Mouse (Mus musculus) megakaryocyte, adult 5-6 weeks (primary cell): ENCODE results near the gene Cpt1b. TPM values are rescaled to one million over a fixed set of nuclear protein-coding genes. Genes with fewer than 3 reads are reported as not detected.
A peak's percentile ranks its signal among the peaks of the same experiment; 100 is the strongest.

Experiments
- ATAC-seq: 2 replicates; pipeline ENCODE4 v1.8.0; 2016; ENCODE audit warnings: mild to moderate bottlenecking, inconsistent platforms; ENCODE audit not compliant: poor library complexity, severe bottlenecking
- total RNA-seq, 2 experiments: library from RNA; stranded (forward) in 1 of 2; stranded (reverse) in 1 of 2; fragments of 153-499, 151-499 nt in 1 of 2; fragments of 221-1000, 200-1000 nt in 1 of 2; gene quantifications; 2 replicates each; pipeline versions ENCODE4 v1.2.3 to v1.2.4; 2015 to 2017

Cpt1b gene
- total RNA-seq, 2 experiments from 2014 or later: 0.88 to 1.3 TPM

- no peak for ATAC-seq
Measured at GRCm38 (mm10) chr15:89387127-89387526, 38.5 kb downstream of the Cpt1b start.

- no peak for ATAC-seq
Measured at GRCm38 (mm10) chr15:89384617-89385016, 41.0 kb downstream of the Cpt1b start, which contains the start of gene Klhdc7b. TSS of gene Klhdc7b (plus strand) at chr15:89384917.

GRCm38 (mm10) chr15:89379429-89379828, 46.2 kb downstream of the Cpt1b start:
- no peak for ATAC-seq

GRCm38 (mm10) chr15:89378831-89379401, 46.7 kb downstream of the Cpt1b start, which contains the start of gene Odf3b:
TSS of gene Odf3b (minus strand) at chr15:89379282.
- ATAC-seq: peak; percentile 30

- no peak; the same call in 1 of the 2 replicates for ATAC-seq
Measured at GRCm38 (mm10) chr15:89377938-89378828, 47.5 kb downstream of the Cpt1b start.

- ATAC-seq: no peak
Measured at GRCm38 (mm10) chr15:89377362-89377761, 48.3 kb downstream of the Cpt1b start.

- no peak for ATAC-seq
Measured at GRCm38 (mm10) chr15:89376957-89377356, 48.7 kb downstream of the Cpt1b start, which contains the start of gene Tymp. TSS of gene Tymp (minus strand) at chr15:89377039.

- ATAC-seq: no peak
Measured at GRCm38 (mm10) chr15:89376040-89376439, 49.6 kb downstream of the Cpt1b start.

GRCm38 (mm10) chr15:89374801-89375534, 50.7 kb downstream of the Cpt1b start:
- ATAC-seq: no peak

GRCm38 (mm10) chr15:89374340-89374739, 51.3 kb downstream of the Cpt1b start:
- ATAC-seq: no peak

GRCm38 (mm10) chr15:89373762-89374248, 51.9 kb downstream of the Cpt1b start, which contains the start of gene Sco2:
TSS of gene Sco2 (minus strand) at chr15:89373846.
- peak; percentile 79 for ATAC-seq

GRCm38 (mm10) chr15:89373027-89373761, 52.5 kb downstream of the Cpt1b start:
- peak; percentile 86 for ATAC-seq

- no peak for ATAC-seq
Measured at GRCm38 (mm10) chr15:89372536-89372935, 53.1 kb downstream of the Cpt1b start.

- ATAC-seq: no peak
Measured at GRCm38 (mm10) chr15:89372068-89372467, 53.6 kb downstream of the Cpt1b start.

Other genes with a start within 250 kb of the Cpt1b start
- 95.9 and 101 TPM in 2 replicates for gene Plxnb2, start 245.1 kb downstream of the Cpt1b start, total RNA-seq (2015)
- 111 and 118 TPM in 2 replicates for gene Plxnb2, start 245.1 kb downstream of the Cpt1b start, total RNA-seq (2017)
- 0.71 and 1.4 TPM in 2 replicates for gene Dennd6b, start 229.4 kb downstream of the Cpt1b start, total RNA-seq (2015)
- 0.59 and 0.89 TPM in 2 replicates for gene Dennd6b, start 229.4 kb downstream of the Cpt1b start, total RNA-seq (2017)
- 10.5 and 13.1 TPM in 2 replicates for gene Ppp6r2, start 214.3 kb downstream of the Cpt1b start, total RNA-seq (2015)
- 11.6 and 12.4 TPM in 2 replicates for gene Ppp6r2, start 214.3 kb downstream of the Cpt1b start, total RNA-seq (2017)
- gene Sbf1, start 110.6 kb downstream of the Cpt1b start, total RNA-seq (2015): 109 and 120 TPM in 2 replicates
- 40.6 and 53.5 TPM in 2 replicates for gene Sbf1, start 110.6 kb downstream of the Cpt1b start, total RNA-seq (2017)
- gene Adm2, start 103.1 kb downstream of the Cpt1b start, total RNA-seq (2015): 0.16 TPM in 1 of 2 replicates, not detected in the other
- not detected in 2 replicates for gene Adm2, start 103.1 kb downstream of the Cpt1b start, total RNA-seq (2017)
- not detected in 2 replicates for gene Miox, start 91.5 kb downstream of the Cpt1b start, total RNA-seq (2015)
- 0.99 and 1.0 TPM in 2 replicates for gene Miox, start 91.5 kb downstream of the Cpt1b start, total RNA-seq (2017)
- 31.0 and 31.8 TPM in 2 replicates for gene Lmf2, start 70.2 kb downstream of the Cpt1b start, total RNA-seq (2015)
- 28.7 and 31.6 TPM in 2 replicates for gene Lmf2, start 70.2 kb downstream of the Cpt1b start, total RNA-seq (2017)
- gene Ncaph2, start 70.1 kb downstream of the Cpt1b start, total RNA-seq (2015): 89.5 and 98.1 TPM in 2 replicates
- 86.6 and 92.0 TPM in 2 replicates for gene Ncaph2, start 70.1 kb downstream of the Cpt1b start, total RNA-seq (2017)
- 7.3 and 10.4 TPM in 2 replicates for gene Sco2, start 52.0 kb downstream of the Cpt1b start, total RNA-seq (2015)
- gene Sco2, start 52.0 kb downstream of the Cpt1b start, total RNA-seq (2017): 3.4 and 5.7 TPM in 2 replicates
- gene Tymp, start 48.8 kb downstream of the Cpt1b start, total RNA-seq (2015): not detected in 2 replicates
- gene Tymp, start 48.8 kb downstream of the Cpt1b start, total RNA-seq (2017): 0.07 and 0.12 TPM in 2 replicates
- gene Odf3b, start 46.6 kb downstream of the Cpt1b start, total RNA-seq (2015): not detected in 2 replicates
- not detected in 2 replicates for gene Odf3b, start 46.6 kb downstream of the Cpt1b start, total RNA-seq (2017)
- gene Klhdc7b, start 40.9 kb downstream of the Cpt1b start, total RNA-seq (2015): not detected in 2 replicates
- gene Klhdc7b, start 40.9 kb downstream of the Cpt1b start, total RNA-seq (2017): not detected in 2 replicates
- gene Syce3, start 15.4 kb downstream of the Cpt1b start, total RNA-seq (2015): not detected in 2 replicates
- not detected in 2 replicates for gene Syce3, start 15.4 kb downstream of the Cpt1b start, total RNA-seq (2017)
- 1.8 and 2.1 TPM in 2 replicates for gene C730034F03Rik, start 3.7 kb upstream of the Cpt1b start, total RNA-seq (2015)
- 7.6 and 9.2 TPM in 2 replicates for gene C730034F03Rik, start 3.7 kb upstream of the Cpt1b start, total RNA-seq (2017)
- not detected in 2 replicates for gene Gm44502, start 3.8 kb upstream of the Cpt1b start, total RNA-seq (2015)
- 0.26 and 0.45 TPM in 2 replicates for gene Gm44502, start 3.8 kb upstream of the Cpt1b start, total RNA-seq (2017)
- 68.2 and 74.9 TPM in 2 replicates for gene Chkb, start 4.0 kb upstream of the Cpt1b start, total RNA-seq (2015)
- 28.6 and 29.3 TPM in 2 replicates for gene Chkb, start 4.0 kb upstream of the Cpt1b start, total RNA-seq (2017)
- not detected in 2 replicates for gene Mapk8ip2, start 28.1 kb upstream of the Cpt1b start, total RNA-seq (2015)
- not detected in 2 replicates for gene Mapk8ip2, start 28.1 kb upstream of the Cpt1b start, total RNA-seq (2017)
- 9.2 and 10.1 TPM in 2 replicates for gene Arsa, start 51.6 kb upstream of the Cpt1b start, total RNA-seq (2015)
- gene Arsa, start 51.6 kb upstream of the Cpt1b start, total RNA-seq (2017): 11.1 and 14.1 TPM in 2 replicates
- gene Shank3, start 73.8 kb upstream of the Cpt1b start, total RNA-seq (2015): 0.09 and 0.11 TPM in 2 replicates
- not detected in 2 replicates for gene Shank3, start 73.8 kb upstream of the Cpt1b start, total RNA-seq (2017)
- not detected in 2 replicates for gene Acr, start 142.5 kb upstream of the Cpt1b start, total RNA-seq (2015)
- not detected in 2 replicates for gene Acr, start 142.5 kb upstream of the Cpt1b start, total RNA-seq (2017)
- gene Rabl2, start 166.1 kb upstream of the Cpt1b start, total RNA-seq (2015): 2.7 and 5.0 TPM in 2 replicates
- 1.1 and 1.6 TPM in 2 replicates for gene Rabl2, start 166.1 kb upstream of the Cpt1b start, total RNA-seq (2017)